Mouse (Mus musculus) CH12.LX (cell line): ENCODE measurements around the gene Gpatch2. TPM values are rescaled to one million over a fixed set of nuclear protein-coding genes. Genes with fewer than 3 reads are reported as not detected.

Source experiments
- DNase-seq: peaks from one replicate; pipeline ENCODE4 v3.0.0-alpha.2; 2013; ENCODE audit errors: extremely low read depth
- H3K27ac ChIP-seq: 2 replicates; pipeline ENCODE4 v1.5.1; 2012; ENCODE audit warnings: low read depth, mild to moderate bottlenecking, control low read depth, moderate library complexity; ENCODE audit not compliant: insufficient read depth
- H3K27me3 ChIP-seq: replicated peaks from 2 replicates; pipeline ENCODE3; 2012; ENCODE audit warnings: inconsistent platforms
- H3K36me3 ChIP-seq, 2 experiments: replicated peaks in 1 of 2; 2 replicates each; pipeline versions ENCODE3 to v1.6.1; 2012; ENCODE audit warnings: inconsistent platforms in 1 of 2, low read length in 1 of 2, mild to moderate bottlenecking in 1 of 2, mixed read lengths in 1 of 2, moderate library complexity in 1 of 2; ENCODE audit not compliant: control insufficient read depth in 1 of 2, insufficient read depth in 1 of 2
- H3K4me1 ChIP-seq, 2 experiments: 2 replicates each; pipeline ENCODE4 v1.6.1; 2012; ENCODE audit warnings: inconsistent platforms in 1 of 2, moderate library complexity in 1 of 2; ENCODE audit not compliant: insufficient read depth in 2 of 2, control insufficient read depth in 1 of 2
- H3K4me2 ChIP-seq: 2 replicates; pipeline ENCODE4 v1.6.1; 2012; ENCODE audit warnings: low read depth, mild to moderate bottlenecking, control low read depth; ENCODE audit not compliant: poor library complexity, insufficient read depth, severe bottlenecking
- H3K4me3 ChIP-seq, 3 experiments: fragments of 150-350 bp in 1 of 3; sonication (generic) in 1 of 3; replicated peaks in 1 of 3; 2 replicates each; pipeline versions ENCODE3 to v1.5.1; 2011 to 2012; ENCODE audit warnings: low read depth in 2 of 3, low read length in 2 of 3, mild to moderate bottlenecking in 2 of 3, moderate library complexity in 2 of 3, control low read depth in 1 of 3, improper control_type of control experiment in 1 of 3, inconsistent platforms in 1 of 3, mixed read lengths in 1 of 3; ENCODE audit not compliant: poor library complexity in 1 of 3
- H3K79me2 ChIP-seq: replicated peaks from 2 replicates; pipeline ENCODE4 v1.6.1; 2012; ENCODE audit warnings: mild to moderate bottlenecking, moderate library complexity; ENCODE audit not compliant: control insufficient read depth, poor library complexity, insufficient read depth, severe bottlenecking; ENCODE audit errors: extremely low read depth
- H3K9ac ChIP-seq: 2 replicates; pipeline ENCODE4 v1.6.1; 2012; ENCODE audit warnings: low read depth, mild to moderate bottlenecking, control low read depth, moderate library complexity; ENCODE audit not compliant: insufficient read depth
- H3K9me3 ChIP-seq: replicated peaks from 2 replicates; pipeline ENCODE3; 2012; ENCODE audit warnings: low read length, inconsistent platforms, mixed read lengths
- BHLHE40 ChIP-seq: IDR thresholded peaks from 2 replicates; pipeline ENCODE4 v1.6.1; 2011; ENCODE audit warnings: mild to moderate bottlenecking, low read depth, low read length, improper control_type of control experiment
- CHD1 ChIP-seq: IDR thresholded peaks from 2 replicates; pipeline ENCODE4 v1.6.1; 2012; ENCODE audit warnings: low read depth, low read length, improper control_type of control experiment, inconsistent platforms
- CHD2 ChIP-seq: IDR thresholded peaks from 2 replicates; pipeline ENCODE4 v1.6.1; 2011; ENCODE audit warnings: low read length, improper control_type of control experiment
- E2F4 ChIP-seq: IDR thresholded peaks from 2 replicates; pipeline ENCODE4 v1.6.1; 2011; ENCODE audit warnings: low read depth, low read length, improper control_type of control experiment; ENCODE audit not compliant: insufficient replicate concordance
- ELF1 ChIP-seq: IDR thresholded peaks from 2 replicates; pipeline ENCODE4 v1.6.1; 2014; ENCODE audit warnings: low read depth, mild to moderate bottlenecking, inconsistent platforms, low read length, improper control_type of control experiment
- GABPA ChIP-seq: IDR thresholded peaks from 2 replicates; pipeline ENCODE4 v1.6.1; 2012; ENCODE audit warnings: low read depth, low read length, improper control_type of control experiment, inconsistent platforms; ENCODE audit not compliant: insufficient replicate concordance
- IRF4 ChIP-seq: IDR thresholded peaks from 2 replicates; pipeline ENCODE4 v1.6.1; 2014; ENCODE audit warnings: low read depth, mild to moderate bottlenecking, inconsistent platforms, low read length, improper control_type of control experiment
- KAT2A ChIP-seq: IDR thresholded peaks from 2 replicates; pipeline ENCODE4 v1.6.1; 2012; ENCODE audit warnings: low read length, improper control_type of control experiment, inconsistent platforms; ENCODE audit not compliant: insufficient replicate concordance
- NRF1 ChIP-seq: IDR thresholded peaks from 2 replicates; pipeline ENCODE4 v1.6.1; 2014; ENCODE audit warnings: low read depth, mild to moderate bottlenecking, inconsistent platforms, low read length, improper control_type of control experiment, moderate library complexity
- PAX5 ChIP-seq: IDR thresholded peaks from 2 replicates; pipeline ENCODE4 v1.6.1; 2012; ENCODE audit warnings: low read length, inconsistent platforms, mixed read lengths
- POLR2A ChIP-seq: IDR thresholded peaks from 2 replicates; pipeline ENCODE4 v1.6.1; 2011; ENCODE audit warnings: low read depth, mild to moderate bottlenecking, improper control_type of control experiment, low read length
- POLR2AphosphoS2 ChIP-seq: IDR thresholded peaks from 2 replicates; pipeline ENCODE4 v1.6.1; 2011; ENCODE audit warnings: low read depth, low read length, improper control_type of control experiment
- RAD21 ChIP-seq: IDR thresholded peaks from 2 replicates; pipeline ENCODE4 v1.6.1; 2011; ENCODE audit warnings: low read depth, mild to moderate bottlenecking, low read length, improper control_type of control experiment, moderate library complexity
- SIN3A ChIP-seq: IDR thresholded peaks from 2 replicates; pipeline ENCODE4 v1.6.1; 2012; ENCODE audit warnings: low read length, improper control_type of control experiment, inconsistent platforms
- UBTF ChIP-seq: IDR thresholded peaks from 2 replicates; pipeline ENCODE4 v1.6.1; 2012; ENCODE audit warnings: low read depth, mild to moderate bottlenecking, inconsistent platforms, low read length, improper control_type of control experiment, moderate library complexity
- USF1 ChIP-seq: IDR thresholded peaks from 2 replicates; pipeline ENCODE4 v1.6.1; 2014; ENCODE audit warnings: low read depth, mild to moderate bottlenecking, inconsistent platforms, low read length, improper control_type of control experiment
- ZC3H11A ChIP-seq: IDR thresholded peaks from 2 replicates; pipeline ENCODE4 v1.6.1; 2012; ENCODE audit warnings: low read depth, mild to moderate bottlenecking, inconsistent platforms, low read length, improper control_type of control experiment
- dilution Hi-C: fragments of 300-500 bp; cut with MboI; formaldehyde crosslinking; loops from 2 replicates; pipeline ENCODE4 v1.14.3; 2020; ENCODE audit warnings: low sequenced_read_pairs; ENCODE audit not compliant: extremely low pct_unique_long_range_greater_than_20kb, extremely low pct_ligation_motif_present
- in situ Hi-C: fragments of 300-500 bp; cut with MboI; formaldehyde crosslinking; loops from 3 replicates; pipeline ENCODE4 v1.14.3; 2019; ENCODE audit warnings: low sequenced_read_pairs, low pct_ligation_motif_present, low pct_unique_long_range_greater_than_20kb, mixed read lengths
- polyA plus RNA-seq: library from polyadenylated mRNA; unstranded; fragments of >175 nt; gene quantifications from 2 replicates; pipeline ENCODE4 v1.2.1, GENCODE M21; 2012; ENCODE audit warnings: low read depth; ENCODE audit not compliant: insufficient read length
- total RNA-seq, 2 experiments: library from RNA; depleted of rRNA; stranded (reverse); fragments of 300-350 nt in 1 of 2; fragments of >200 nt in 1 of 2; gene quantifications; 2 replicates each; pipeline ENCODE4 v1.2.3; 2012 to 2014

The Gpatch2 gene
- total and polyA plus RNA-seq, 3 experiments = 14.1 to 17.0 (median 15.4) TPM

- H3K9ac ChIP-seq = no peak overlapping the region
- no peak for TF ChIP-seq USF1
- TF ChIP-seq GABPA = no peak
- no peak for TF ChIP-seq SIN3A
- TF ChIP-seq CHD2 = no peak
- TF ChIP-seq CHD1 = no peak
- TF ChIP-seq ELF1 = no peak
- TF ChIP-seq POLR2A = no peak
- no peak for TF ChIP-seq UBTF
- TF ChIP-seq IRF4 = no peak
- no peak for TF ChIP-seq ZC3H11A
- TF ChIP-seq KAT2A = no peak
- in situ Hi-C loops (no loop called here), dilution Hi-C loops (no loop called here)
- DNase-seq = no peak
- no peak overlapping the region for H3K27ac ChIP-seq
- H3K4me2 ChIP-seq = no peak overlapping the region
- H3K4me3 ChIP-seq = no peak overlapping the region
- no peaks in the 10 kb centered on the region for H3K27me3 ChIP-seq
- peaks cover 7 to 53% of the 10 kb centered on the region in 2 experiments for H3K36me3 ChIP-seq
- H3K4me1 ChIP-seq = peaks cover 0 to 16% of the 10 kb centered on the region in 2 experiments; a peak in 2 of 4 replicates
- no peaks in the 10 kb centered on the region for H3K9me3 ChIP-seq
- no peaks in the 10 kb centered on the region for H3K79me2 ChIP-seq
These were observed 133.6 kb downstream of the Gpatch2 start for GRCm38 (mm10) chr1:187348859-187349258.

GRCm38 (mm10) chr1:187356169-187356568 is 140.9 kb downstream of the Gpatch2 start:
- in situ Hi-C loops (no loop called here), dilution Hi-C loops (no loop called here)
- H3K27ac ChIP-seq = no peak overlapping the region
- no peaks in the 10 kb centered on the region for H3K27me3 ChIP-seq
- peaks cover 0 to 5% of the 10 kb centered on the region in 2 experiments for H3K36me3 ChIP-seq
- no peak for DNase-seq
- no peaks in the 10 kb centered on the region for H3K9me3 ChIP-seq
- TF ChIP-seq POLR2AphosphoS2 (no peak), KAT2A (no peak), POLR2A (no peak)
- H3K4me1 ChIP-seq = no peaks in the 10 kb centered on the region
- H3K9ac ChIP-seq = no peak overlapping the region
- no peaks in the 10 kb centered on the region for H3K79me2 ChIP-seq
- H3K4me2 ChIP-seq = no peak overlapping the region
- H3K4me3 ChIP-seq = no peak overlapping the region

- Histone ChIP-seq H3K4me2 (no peak overlapping the region), H3K4me3 (no peak overlapping the region), H3K27ac (no peak overlapping the region), H3K79me2 (no peaks in the 10 kb centered on the region), H3K9me3 (no peaks in the 10 kb centered on the region), H3K36me3 (peaks cover 0 to 4% of the 10 kb centered on the region in 2 experiments), H3K4me1 (no peaks in the 10 kb centered on the region), H3K9ac (no peak overlapping the region), H3K27me3 (no peaks in the 10 kb centered on the region)
- DNase-seq = no peak
- dilution Hi-C loops = no loop called here
- TF ChIP-seq RAD21 (no peak), ELF1 (no peak), PAX5 (no peak), E2F4 (no peak), GABPA (no peak), IRF4 (no peak), CHD2 (no peak), NRF1 (no peak), BHLHE40 (no peak)
- in situ Hi-C loops = no loop called here
These were observed 141.6 kb downstream of the Gpatch2 start for GRCm38 (mm10) chr1:187356904-187357303.
